Mouse (Mus musculus): ENCODE measurements around the gene Hrct1. TPM values are rescaled to one million over a fixed set of nuclear protein-coding genes. Genes with fewer than 3 reads are reported as not detected.

Gene Hrct1
- total and polyA plus RNA-seq, 2 experiments from 2014 or later = 0.70 to 0.73 TPM

GRCm38 (mm10) chr4:43694439-43695248 lies 32.3 kb upstream of the Hrct1 start:
- H3K27ac ChIP-seq = no peak overlapping the region
- no peak for ATAC-seq
- WGBS = 93% methylated on average over 1 of the region's 1 CpGs
- H3K27me3 ChIP-seq (ENCODE audit: insufficient read depth, low read length) = no peaks in the 10 kb centered on the region
- H3K4me2 ChIP-seq (ENCODE audit: low read depth, low read length) = no peak overlapping the region
- H3K4me1 ChIP-seq (ENCODE audit: insufficient read depth, low read length) = peaks cover 5% of the 10 kb centered on the region; the same call in 1 of the 2 replicates
- no peak overlapping the region for H3K9ac ChIP-seq (replicated peaks; ENCODE audit: low read length)
- no peak for TF ChIP-seq CTCF (IDR thresholded peaks at IDR 0.05; ENCODE audit: low read depth)
- no peak for DNase-seq (ENCODE audit: low spot score)
- no peaks in the 10 kb centered on the region for H3K9me3 ChIP-seq (ENCODE audit: low read length)
- no peak overlapping the region for H3K4me3 ChIP-seq (ENCODE audit: low read length)
- H3K36me3 ChIP-seq (ENCODE audit: insufficient read depth, low read length) = peaks cover 4% of the 10 kb centered on the region

GRCm38 (mm10) chr4:43695249-43695671 lies 31.7 kb upstream of the Hrct1 start:
- Histone ChIP-seq H3K9me3 (ENCODE audit: low read length) (no peaks in the 10 kb centered on the region), H3K27me3 (ENCODE audit: insufficient read depth, low read length) (no peaks in the 10 kb centered on the region), H3K4me1 (ENCODE audit: insufficient read depth, low read length) (peaks cover 5% of the 10 kb centered on the region; the same call in 1 of the 2 replicates), H3K36me3 (ENCODE audit: insufficient read depth, low read length) (no peaks in the 10 kb centered on the region; the same call in 1 of the 2 replicates), H3K4me2 (ENCODE audit: low read depth, low read length) (no peak overlapping the region), H3K9ac (replicated peaks; ENCODE audit: low read length) (no peak overlapping the region), H3K27ac (no peak overlapping the region), H3K4me3 (ENCODE audit: low read length) (no peak overlapping the region)
- 23% methylated on average over 9 of the region's 9 CpGs for WGBS
- DNase-seq (ENCODE audit: low spot score) (peak; percentile 5), ATAC-seq (peak; percentile 61; the same call in 1 of the 2 replicates)
- TF ChIP-seq CTCF (IDR thresholded peaks at IDR 0.05; ENCODE audit: low read depth) = no peak

GRCm38 (mm10) chr4:43696561-43696960 lies 30.4 kb upstream of the Hrct1 start:
- peak; percentile 49 for DNase-seq (ENCODE audit: low spot score)
- ATAC-seq = peak; percentile 54; the same call in 1 of the 2 replicates
- peaks cover 5% of the 10 kb centered on the region; the same call in 1 of the 2 replicates for H3K4me1 ChIP-seq (ENCODE audit: insufficient read depth, low read length)
- no peak overlapping the region for H3K4me3 ChIP-seq (ENCODE audit: low read length)
- no peak overlapping the region for H3K9ac ChIP-seq (replicated peaks; ENCODE audit: low read length)
- no peaks in the 10 kb centered on the region for H3K9me3 ChIP-seq (ENCODE audit: low read length)
- TF ChIP-seq CTCF (IDR thresholded peaks at IDR 0.05; ENCODE audit: low read depth) = no peak
- H3K27me3 ChIP-seq (ENCODE audit: insufficient read depth, low read length) = no peaks in the 10 kb centered on the region
- no peak overlapping the region for H3K27ac ChIP-seq
- WGBS = 60% methylated on average over 13 of the region's 13 CpGs
- H3K36me3 ChIP-seq (ENCODE audit: insufficient read depth, low read length) = no peaks in the 10 kb centered on the region
- H3K4me2 ChIP-seq (ENCODE audit: low read depth, low read length) = no peak overlapping the region

- Histone ChIP-seq H3K27ac (no peak within 1 kb of the TSS), H3K36me3 (ENCODE audit: insufficient read depth, low read length) (no peaks in the 10 kb centered on the region), H3K4me3 (ENCODE audit: low read length) (no peak within 1 kb of the TSS), H3K9ac (replicated peaks; ENCODE audit: low read length) (no peak within 1 kb of the TSS), H3K9me3 (ENCODE audit: low read length) (no peaks in the 10 kb centered on the region), H3K4me1 (ENCODE audit: insufficient read depth, low read length) (peaks cover 5% of the 10 kb centered on the region; the same call in 1 of the 2 replicates), H3K27me3 (ENCODE audit: insufficient read depth, low read length) (no peaks in the 10 kb centered on the region), H3K4me2 (ENCODE audit: low read depth, low read length) (no peak within 1 kb of the TSS)
- TF ChIP-seq CTCF (IDR thresholded peaks at IDR 0.05; ENCODE audit: low read depth) = no peak
- WGBS = 87% methylated on average over 6 of the region's 6 CpGs
- ATAC-seq (no peak), DNase-seq (ENCODE audit: low spot score) (no peak)
Measured at GRCm38 (mm10) chr4:43700707-43701106, 26.3 kb upstream of the Hrct1 start, which contains the start of gene Olfr70. TSS of gene Olfr70 (minus strand) at chr4:43700807.

GRCm38 (mm10) chr4:43703439-43703838 lies 23.5 kb upstream of the Hrct1 start:
- no peak for DNase-seq (ENCODE audit: low spot score)
- no peak overlapping the region for H3K4me3 ChIP-seq (ENCODE audit: low read length)
- ATAC-seq = no peak
- no peaks in the 10 kb centered on the region for H3K9me3 ChIP-seq (ENCODE audit: low read length)
- H3K4me2 ChIP-seq (ENCODE audit: low read depth, low read length) = no peak overlapping the region
- TF ChIP-seq CTCF (IDR thresholded peaks at IDR 0.05; ENCODE audit: low read depth) = peak; percentile 48
- H3K27ac ChIP-seq = no peak overlapping the region
- H3K9ac ChIP-seq (replicated peaks; ENCODE audit: low read length) = no peak overlapping the region
- H3K36me3 ChIP-seq (ENCODE audit: insufficient read depth, low read length) = no peaks in the 10 kb centered on the region
- no peaks in the 10 kb centered on the region for H3K4me1 ChIP-seq (ENCODE audit: insufficient read depth, low read length)
- 80% methylated on average over 6 of the region's 6 CpGs for WGBS
- H3K27me3 ChIP-seq (ENCODE audit: insufficient read depth, low read length) = no peaks in the 10 kb centered on the region

- Histone ChIP-seq H3K9ac (replicated peaks; ENCODE audit: low read length) (no peak overlapping the region), H3K9me3 (ENCODE audit: low read length) (no peaks in the 10 kb centered on the region)
- WGBS = 55% methylated on average over 8 of the region's 8 CpGs
Measured at GRCm38 (mm10) chr4:43703851-43704250, 23.1 kb upstream of the Hrct1 start.

GRCm38 (mm10) chr4:43705991-43706390 lies 21.0 kb upstream of the Hrct1 start:
- DNase-seq (ENCODE audit: low spot score) (no peak), ATAC-seq (no peak)
- no peak for TF ChIP-seq CTCF (IDR thresholded peaks at IDR 0.05; ENCODE audit: low read depth)
- H3K9me3 ChIP-seq (ENCODE audit: low read length) = no peaks in the 10 kb centered on the region
- no peak overlapping the region for H3K9ac ChIP-seq (replicated peaks; ENCODE audit: low read length)
- 77% methylated on average over 13 of the region's 13 CpGs for WGBS
- H3K4me2 ChIP-seq (ENCODE audit: low read depth, low read length) = no peak overlapping the region
- no peak overlapping the region for H3K27ac ChIP-seq
- H3K4me3 ChIP-seq (ENCODE audit: low read length) = no peak overlapping the region
- H3K4me1 ChIP-seq (ENCODE audit: insufficient read depth, low read length) = no peaks in the 10 kb centered on the region
- H3K36me3 ChIP-seq (ENCODE audit: insufficient read depth, low read length) = no peaks in the 10 kb centered on the region
- no peaks in the 10 kb centered on the region for H3K27me3 ChIP-seq (ENCODE audit: insufficient read depth, low read length)

More at GRCm38 (mm10) chr4:43703851-43704250, 23.1 kb upstream of the Hrct1 start:
- Histone ChIP-seq H3K4me2 (ENCODE audit: low read depth, low read length) (no peak overlapping the region), H3K27ac (no peak overlapping the region), H3K4me3 (ENCODE audit: low read length) (no peak overlapping the region), H3K4me1 (ENCODE audit: insufficient read depth, low read length) (no peaks in the 10 kb centered on the region), H3K27me3 (ENCODE audit: insufficient read depth, low read length) (no peaks in the 10 kb centered on the region), H3K36me3 (ENCODE audit: insufficient read depth, low read length) (no peaks in the 10 kb centered on the region)
- no peak for ATAC-seq
- no peak for DNase-seq (ENCODE audit: low spot score)
- no peak for TF ChIP-seq CTCF (IDR thresholded peaks at IDR 0.05; ENCODE audit: low read depth)
